ENCODE assay signal across 9 mouse cellular contexts in the genomic region with DNA sequence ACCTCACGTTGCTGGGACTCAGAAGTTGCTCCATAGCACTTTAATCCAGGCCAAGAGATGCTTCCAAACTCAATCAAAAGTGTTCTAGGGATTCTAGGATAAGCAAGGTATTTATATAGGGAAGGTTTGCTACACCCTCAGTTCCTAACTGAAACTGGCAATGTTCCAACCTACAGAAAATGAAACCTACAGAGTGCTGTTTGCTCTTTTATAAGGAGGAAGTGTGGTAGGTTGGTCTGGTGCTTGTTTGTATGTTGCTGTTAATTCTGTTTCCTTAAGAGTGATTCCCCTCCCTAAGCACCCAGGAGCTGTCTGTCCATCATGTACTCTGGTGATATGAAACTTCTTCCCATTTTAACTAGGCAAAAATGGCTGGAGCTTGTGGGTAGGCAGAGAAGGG. TPM values are rescaled to one million over a fixed set of nuclear protein-coding genes. Genes with fewer than 3 reads are reported as not detected.
A peak's percentile ranks its signal among the peaks of the same experiment; 100 is the strongest.
DNase-seq lines count a peak whose midpoint lies in the region; ATAC-seq and TF ChIP-seq lines count a peak whose summit lies in the region.
"Not testable (repeated sequence)": the region's sequence is repeated elsewhere in the genome, so short reads cannot be mapped to it uniquely, and the experiment has no call there.
"Had no signal": no experiment of that assay in that cellular context is flagged by ENCODE, and none has a peak within 500 bp of the region (broad histone marks: within the 10 kb centered on the region; RNA-seq: fewer than 3 reads in every experiment).

A gene (minus strand): TSS at position 69 of the 400 bp plus-strand sequence.

- not testable (repeated sequence) for H3K27me3 ChIP-seq in intestine, embryonic 15.5 days (replicated peaks); lung, embryonic 16.5 days (ENCODE audit: control insufficient read depth, insufficient read depth, low read depth, low read length); spleen, adult 2 months (ENCODE audit: control insufficient read depth, insufficient read depth, low read length)

- not testable (repeated sequence) for H3K27ac ChIP-seq in intestine, embryonic 15.5 days; lung, embryonic 16.5 days (ENCODE audit: low read length)
- peak within 1 kb of the TSS; percentile 78 for H3K27ac ChIP-seq in spleen, adult 2 months (ENCODE audit: insufficient read depth, low read length)

- not testable (repeated sequence) for TF ChIP-seq CTCF in spleen, adult 2 months (IDR thresholded peaks at IDR 0.05; ENCODE audit: extremely low read depth, insufficient read depth, insufficient read length, insufficient replicate concordance)

- not testable (repeated sequence) for H3K36me3 ChIP-seq in intestine, embryonic 15.5 days; lung, embryonic 16.5 days (ENCODE audit: control insufficient read depth, insufficient read depth, low read length); spleen, adult 2 months (ENCODE audit: control insufficient read depth, insufficient read depth, low read length)

- ATAC-seq in erythroblast, adult 5-6 weeks (replicated peaks; ENCODE audit: low FRiP score, poor library complexity, severe bottlenecking) = 0 out of 2 replicates have a peak, but pooled peaks have one; percentile 40
- ATAC-seq in intestine, embryonic 15.5 days = peak; percentile 58; the same call in 1 of the 2 replicates
- ATAC-seq in lung, embryonic 16.5 days (ENCODE audit: low read depth) = peak; percentile 23; the same call in 1 of the 2 replicates
- 0 out of 2 replicates have a peak, but pooled peaks have one; percentile 34 for ATAC-seq in megakaryocyte-erythroid progenitor cell, adult 5-6 weeks (replicated peaks; ENCODE audit: low FRiP score, low TSS enrichment, poor library complexity, severe bottlenecking)

- H3K9me3 ChIP-seq in intestine, embryonic 15.5 days; lung, embryonic 16.5 days (ENCODE audit: control insufficient read depth, low read length): not testable (repeated sequence)

- peak; percentile 42 for DNase-seq in A20 (ENCODE audit: low read depth, low spot score)
- peak; percentile 54 for DNase-seq in T-cell, adult 2 months (ENCODE audit: low spot score)
- peak in 1 of 2 experiments; percentile 69 for DNase-seq in spleen, adult 2 months (ENCODE audit: low read depth in 1 of 2, low spot score in 2 of 2)

- not testable (repeated sequence) for H3K4me2 ChIP-seq in intestine, embryonic 15.5 days (replicated peaks); lung, embryonic 16.5 days (ENCODE audit: low read depth, low read length)

- not testable (repeated sequence) for TF ChIP-seq POLR2A in spleen, adult 2 months (IDR thresholded peaks at IDR 0.05; ENCODE audit: low read depth, low read length)

- not testable (repeated sequence) for H3K4me3 ChIP-seq in intestine, embryonic 15.5 days (replicated peaks); lung, embryonic 16.5 days (ENCODE audit: low read length); spleen, adult 2 months (ENCODE audit: extremely low read depth, insufficient read depth, insufficient read length)

- not testable (repeated sequence) for H3K4me1 ChIP-seq in intestine, embryonic 15.5 days (replicated peaks); lung, embryonic 16.5 days (replicated peaks; ENCODE audit: control insufficient read depth, insufficient read depth, low read length)
- H3K4me1 ChIP-seq in spleen, adult 2 months (ENCODE audit: control insufficient read depth, insufficient read depth, insufficient read length) = peaks cover 18% of the 10 kb centered on the region

- H3K9ac ChIP-seq in intestine, embryonic 15.5 days; lung, embryonic 16.5 days (ENCODE audit: low read length): not testable (repeated sequence)

- 48% methylated on average over 1 of the region's 1 CpGs for WGBS in intestine, embryonic 15.5 days
- 30% methylated on average over 1 of the region's 1 CpGs for WGBS in lung, embryonic 16.5 days
- 69% methylated on average over 1 of the region's 1 CpGs for WGBS in spleen, adult 2 months

RNA-seq across cellular contexts. Expression of the gene that starts here (rescaled TPM):
- 0.58 TPM in 1 of 2 replicates, not detected in the other for total RNA-seq in erythroblast, adult 5-6 weeks (2015; ENCODE audit: low replicate concordance)
- total RNA-seq in erythroblast, adult 5-6 weeks (2017; ENCODE audit: low replicate concordance) = 1.3 and 1.8 TPM in 2 replicates
- polyA plus RNA-seq in intestine, embryonic 15.5 days (2015; fragmentation: Nextera tagmentation; extraction: Ambion mirVana) = 0.53 and 0.59 TPM in 2 replicates
- polyA plus RNA-seq in lung, embryonic 16.5 days (2015; fragmentation: Nextera tagmentation; extraction: Ambion mirVana) = 0.70 and 0.72 TPM in 2 replicates
- not detected in 2 replicates for total RNA-seq in megakaryocyte-erythroid progenitor cell, adult 5-6 weeks (2014; fragmentation: Nextera tagmentation)
- 0.46 TPM in 1 of 2 replicates, not detected in the other for total RNA-seq in megakaryocyte-erythroid progenitor cell, adult 5-6 weeks (2017)
- 1.9 and 2.2 TPM in 2 replicates for polyA plus RNA-seq in spleen, adult 2 months (2012; rRNA removed)
- total RNA-seq: gastrocnemius, adult 8-10 months had no signal
- polyA plus RNA-seq: testis, adult 2 months had no signal

Comparison
In these comparisons a context has a peak if more than half of its experiments do, and no peak if none do; other contexts are left out.
1. Peak in ATAC-seq in intestine, embryonic 15.5 days; RNA of the gene not detected or under 1 TPM.
2. Peak in ATAC-seq in lung, embryonic 16.5 days; RNA of the gene not detected or under 1 TPM.
3. Peak in ATAC-seq in megakaryocyte-erythroid progenitor cell, adult 5-6 weeks; RNA of the gene not detected or under 1 TPM.